Mouse (Mus musculus) MN1 (cell line): ENCODE data around the gene Gm6657.

Experiments used
- DNase-seq: peaks from one replicate; pipeline ENCODE4 v3.0.0-alpha.2; 2016; ENCODE audit warnings: low spot score

The Gm6657 gene

DNA sequence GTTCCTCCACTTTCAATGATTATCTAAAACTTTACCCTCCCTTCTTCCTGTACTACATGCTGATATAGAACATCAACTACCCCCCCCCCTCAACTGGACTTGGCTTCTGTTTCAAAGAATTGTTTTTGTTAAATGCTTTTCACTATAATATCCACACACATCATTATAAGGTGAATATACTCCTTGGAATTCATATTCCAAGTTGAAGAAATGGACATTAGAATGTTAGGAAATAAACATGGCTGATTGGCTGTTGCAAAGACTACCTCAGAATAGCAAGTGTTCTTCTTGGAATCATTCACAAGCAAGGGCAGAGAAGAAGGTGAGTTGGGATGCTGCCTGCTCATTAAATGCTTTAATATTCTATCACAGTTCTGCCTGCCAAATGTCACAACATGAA is at the start of gene Gm6657:
Gm6657 (plus strand) TSS at position 301 of the 400 bp plus-strand sequence.
- DNase-seq: no peak

DNA sequence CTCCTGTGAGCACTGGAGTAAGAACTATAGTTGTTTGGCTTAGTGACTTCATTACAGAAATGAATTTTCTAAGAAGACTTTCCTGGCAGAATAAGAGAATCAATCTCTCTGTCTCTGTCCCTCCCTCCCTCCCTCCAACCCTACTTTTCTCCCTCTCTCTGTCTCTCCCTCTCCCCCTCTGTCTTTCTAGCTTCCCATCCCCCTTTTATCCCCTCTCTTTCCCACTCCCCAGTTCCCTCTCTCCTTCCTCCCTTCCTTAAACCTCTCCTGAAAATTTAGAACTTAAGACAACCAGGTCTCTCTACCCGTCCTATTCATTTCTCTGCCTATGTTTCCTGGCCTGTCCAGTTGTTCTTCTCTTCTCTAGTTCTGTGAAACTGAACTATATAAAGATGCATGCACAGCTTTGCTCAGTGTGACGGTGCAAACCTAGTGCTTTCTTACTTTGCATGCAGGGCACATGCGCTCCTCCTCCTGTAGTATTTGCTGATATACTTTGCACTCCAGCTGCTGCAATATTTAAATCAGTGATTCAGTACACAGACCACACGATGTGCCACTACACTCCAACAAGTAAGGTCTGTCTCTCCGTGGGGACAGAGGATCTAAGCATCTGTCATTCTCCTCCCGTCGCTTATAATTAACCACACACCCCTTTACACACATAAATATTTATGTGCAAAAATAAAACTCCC is 40.6 kb upstream of the Gm6657 start:
- DNase-seq: no peak

DNA sequence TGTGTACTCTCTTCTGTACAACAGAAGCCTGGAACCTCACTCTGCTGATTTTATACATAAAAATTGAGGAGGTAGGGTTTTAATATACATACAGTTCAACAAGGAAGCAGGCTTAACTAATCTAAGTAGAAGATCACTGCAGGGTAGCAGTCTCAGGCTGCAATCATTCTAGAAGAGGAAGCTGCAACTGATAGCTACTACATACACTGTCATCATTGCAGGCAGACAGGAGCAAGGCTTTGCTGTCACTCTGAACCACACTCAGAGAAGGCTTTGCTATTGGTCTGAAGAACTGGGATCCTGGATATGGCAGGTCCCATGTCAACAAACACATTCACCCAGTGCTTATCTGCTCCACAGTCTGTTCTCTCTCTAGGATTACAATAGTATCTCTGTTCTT is 23.9 kb upstream of the Gm6657 start:
- DNase-seq: no peak

DNA sequence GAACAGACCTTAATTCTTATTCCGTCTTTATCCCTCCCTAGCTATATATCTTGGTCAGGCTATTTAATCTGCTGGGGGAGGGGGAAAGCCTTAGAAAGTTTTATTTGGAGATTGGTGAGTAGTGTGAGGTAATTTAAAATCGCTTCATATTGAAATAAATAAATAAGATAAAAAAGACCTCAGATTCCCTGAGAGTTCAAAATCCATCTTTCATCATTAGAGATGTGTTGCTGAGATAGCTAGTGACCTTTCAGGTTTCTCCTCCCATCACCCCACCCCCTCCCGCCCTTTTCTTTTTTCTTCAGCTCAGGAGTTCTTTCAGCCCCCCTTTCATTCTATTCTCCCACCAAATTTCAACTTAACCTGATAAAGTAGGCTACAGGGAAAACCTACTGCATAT is 20.1 kb upstream of the Gm6657 start:
- no peak for DNase-seq

DNA sequence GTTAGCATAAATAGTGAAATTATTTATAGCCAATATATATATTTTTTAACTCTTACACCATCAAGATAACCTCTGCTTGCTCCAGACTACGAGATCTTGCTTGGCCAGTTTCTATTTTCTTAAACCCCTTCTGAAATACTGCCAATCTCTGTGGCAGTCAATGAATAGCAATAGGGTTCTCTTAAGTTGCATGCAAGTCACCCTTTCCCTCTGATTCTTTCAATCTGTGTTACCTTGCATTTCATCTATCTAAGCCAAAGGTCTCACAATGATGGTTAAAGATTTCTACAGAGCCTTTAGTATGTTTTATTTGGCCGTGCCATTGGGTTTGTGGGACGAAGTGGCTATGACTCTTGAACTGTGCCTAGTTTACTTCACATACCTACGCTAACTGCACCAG is 19.4 kb upstream of the Gm6657 start:
- no peak for DNase-seq

DNA sequence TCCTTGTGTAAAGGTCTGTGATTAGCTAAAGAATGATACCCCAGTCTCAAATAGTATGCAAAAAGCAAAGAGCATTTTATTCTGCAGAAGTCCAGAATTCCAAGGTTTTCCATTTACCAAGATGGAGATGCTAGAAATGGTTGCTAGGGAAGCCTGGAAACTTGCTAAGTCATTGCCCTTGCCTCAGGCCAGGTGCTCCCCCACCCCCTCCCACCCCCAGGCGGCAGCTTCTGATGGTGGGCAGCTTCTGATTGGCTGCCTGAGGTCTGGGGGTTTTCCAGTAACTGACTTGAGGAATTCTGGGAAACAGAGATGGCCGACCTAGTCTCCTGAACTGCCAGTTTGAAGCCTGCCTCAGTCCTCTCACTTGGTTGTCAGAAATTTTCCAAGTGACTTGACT is 12.6 kb upstream of the Gm6657 start:
- DNase-seq: no peak

DNA sequence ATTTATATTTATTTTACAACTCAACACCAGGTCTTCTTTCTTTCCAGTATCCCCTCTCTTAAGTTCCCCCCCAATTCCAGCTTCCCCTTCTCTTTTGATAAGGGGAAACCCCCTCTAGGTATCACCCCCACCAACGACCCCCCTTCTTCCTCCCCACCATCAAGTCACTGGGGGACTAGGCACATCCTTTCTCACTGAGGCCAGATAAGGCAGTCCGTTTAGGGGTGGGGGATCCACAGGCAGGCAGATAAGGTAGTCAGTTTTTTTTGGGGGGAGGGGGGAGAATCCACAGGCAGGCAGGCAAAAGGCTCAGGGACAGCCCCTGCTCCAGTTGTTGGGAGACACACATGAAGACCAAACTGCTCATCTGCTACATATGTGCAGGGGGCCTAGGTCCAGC is 1.3 kb downstream of the Gm6657 start:
- no peak for DNase-seq

DNA sequence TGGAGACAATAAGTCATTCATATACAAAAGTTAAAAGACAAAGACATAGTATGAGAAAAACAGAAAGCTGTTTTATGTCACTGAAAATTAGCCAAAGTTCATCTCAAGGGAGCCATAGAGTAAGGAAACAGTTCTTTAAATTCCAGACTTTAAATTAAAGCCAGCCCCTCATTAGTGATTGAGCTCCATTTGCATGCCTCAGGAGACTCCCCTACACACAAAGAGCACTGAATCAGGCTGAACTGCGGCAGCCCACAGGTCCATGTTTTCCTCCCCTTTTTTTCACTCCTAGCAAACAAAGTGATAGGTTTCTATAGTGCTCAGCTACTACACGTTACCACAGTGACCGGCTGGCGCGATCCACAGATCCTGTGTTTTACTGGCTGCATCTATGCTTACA is 9.6 kb downstream of the Gm6657 start:
- no peak for DNase-seq

DNA sequence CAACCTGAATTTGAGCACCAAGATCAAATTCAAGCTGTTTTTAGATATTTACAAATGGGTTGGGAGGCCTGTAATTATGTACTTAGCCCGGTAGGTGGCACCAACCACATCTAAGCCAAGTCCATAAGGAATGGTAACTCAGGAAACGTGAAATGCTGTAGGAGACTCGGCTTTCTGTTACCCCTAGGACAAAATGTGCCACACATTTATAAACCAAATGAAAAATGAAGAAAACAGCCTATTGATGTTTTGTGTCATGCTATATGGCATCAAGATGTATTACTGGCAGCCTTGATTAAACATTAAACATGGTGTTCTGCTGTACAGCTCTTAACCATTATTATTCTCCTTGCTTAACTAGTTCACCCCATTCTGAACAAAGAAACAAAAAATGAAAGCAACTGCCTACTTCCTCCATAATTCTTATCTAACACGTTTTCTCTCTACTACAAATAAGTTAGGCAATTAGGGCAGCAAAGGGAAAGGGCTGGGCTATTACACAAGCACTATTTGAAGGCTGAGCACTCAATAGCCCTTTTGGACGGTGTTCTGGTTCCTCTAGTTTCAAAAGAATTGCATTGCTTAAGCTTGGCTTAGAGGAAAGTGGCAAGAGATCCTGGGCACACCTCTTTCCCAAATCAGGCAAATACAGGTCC is 12.0 kb downstream of the Gm6657 start:
- DNase-seq: peak; percentile 84

DNA sequence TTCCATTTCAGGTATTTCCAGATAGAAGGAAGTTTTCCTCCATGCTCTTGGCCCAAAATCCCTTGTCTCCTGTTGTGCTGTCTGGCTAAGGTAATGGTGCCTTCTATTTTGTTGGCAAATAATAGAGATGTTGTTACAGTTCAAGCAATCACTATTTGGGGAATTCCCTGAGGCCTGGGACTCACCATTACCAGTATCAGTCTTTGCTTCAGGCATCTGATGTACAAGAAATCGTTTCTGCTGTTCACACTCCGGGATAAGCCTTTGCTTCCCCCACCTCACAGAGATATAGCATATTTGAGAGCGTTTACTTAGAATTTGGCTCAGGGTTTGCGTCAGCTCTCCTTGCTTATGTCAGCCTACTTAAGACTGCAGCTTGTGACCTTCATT is 12.5 kb downstream of the Gm6657 start:
- DNase-seq: no peak

DNA sequence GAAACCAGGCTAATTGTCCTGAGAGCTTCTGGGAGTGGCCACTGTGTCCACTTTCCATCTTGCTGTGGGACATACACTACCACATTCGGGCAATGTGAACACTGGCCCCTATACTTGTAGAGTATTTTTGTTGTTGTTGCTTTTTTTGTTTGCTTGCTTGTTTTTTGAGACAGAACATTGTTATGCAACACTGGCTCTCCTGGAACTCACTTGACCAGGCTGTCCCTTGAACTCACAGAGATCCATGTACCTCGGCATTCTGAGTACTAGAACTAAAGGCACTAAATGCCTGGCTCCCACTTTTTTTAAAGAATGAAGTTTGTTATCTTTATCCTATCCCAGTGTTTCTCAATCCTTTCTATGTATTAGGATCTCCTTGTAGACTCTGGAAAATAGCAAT is 15.8 kb downstream of the Gm6657 start:
- DNase-seq: no peak

DNA sequence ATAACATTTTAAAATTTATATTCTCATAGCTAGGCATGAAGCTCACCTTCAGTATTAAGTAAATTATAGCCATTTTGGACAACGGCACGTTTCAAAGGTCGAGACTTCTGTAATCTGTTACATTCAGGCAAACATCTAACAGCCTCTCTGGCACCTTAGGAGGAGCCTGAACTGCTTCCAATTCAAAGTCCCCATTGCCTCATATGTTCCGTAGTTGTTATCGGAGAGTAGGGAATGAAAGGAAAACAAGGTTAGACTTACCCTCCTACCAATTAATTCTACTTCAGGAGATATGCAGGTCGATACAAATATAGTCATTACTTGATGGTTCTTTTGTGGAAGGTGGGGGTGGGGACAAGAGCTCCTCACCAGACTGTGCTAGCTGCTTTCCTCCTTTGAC is 21.4 kb downstream of the Gm6657 start:
- no peak for DNase-seq

DNA sequence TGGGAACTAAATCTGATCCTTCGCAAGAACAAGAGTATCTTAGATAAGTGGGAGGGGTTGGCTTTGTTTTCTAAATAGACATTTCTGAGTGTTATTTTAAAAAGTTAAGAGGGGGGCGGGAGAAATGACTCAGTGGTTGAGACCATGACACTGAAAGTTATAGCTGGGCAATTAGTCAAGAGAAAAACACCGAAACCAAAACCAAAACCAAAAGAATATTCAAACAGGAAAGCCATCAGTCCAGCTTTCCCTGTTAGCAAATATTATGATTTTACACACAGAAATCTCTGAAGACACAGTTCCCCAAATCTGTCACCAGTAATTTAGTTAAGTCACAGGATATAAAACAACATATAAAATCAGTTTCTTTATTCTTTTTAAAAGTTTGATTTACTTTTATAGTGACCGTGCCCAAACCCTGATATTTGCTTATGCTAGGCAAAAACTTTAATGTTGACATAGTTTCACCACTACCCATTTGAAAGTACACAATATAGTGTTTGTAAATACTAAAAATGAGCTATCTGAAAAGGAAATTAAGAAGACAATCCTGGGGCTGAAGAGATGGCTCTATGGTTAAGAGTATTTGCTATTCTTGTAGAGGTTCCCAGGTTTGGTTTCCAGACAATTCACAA is 25.3 kb downstream of the Gm6657 start:
- no peak for DNase-seq

DNA sequence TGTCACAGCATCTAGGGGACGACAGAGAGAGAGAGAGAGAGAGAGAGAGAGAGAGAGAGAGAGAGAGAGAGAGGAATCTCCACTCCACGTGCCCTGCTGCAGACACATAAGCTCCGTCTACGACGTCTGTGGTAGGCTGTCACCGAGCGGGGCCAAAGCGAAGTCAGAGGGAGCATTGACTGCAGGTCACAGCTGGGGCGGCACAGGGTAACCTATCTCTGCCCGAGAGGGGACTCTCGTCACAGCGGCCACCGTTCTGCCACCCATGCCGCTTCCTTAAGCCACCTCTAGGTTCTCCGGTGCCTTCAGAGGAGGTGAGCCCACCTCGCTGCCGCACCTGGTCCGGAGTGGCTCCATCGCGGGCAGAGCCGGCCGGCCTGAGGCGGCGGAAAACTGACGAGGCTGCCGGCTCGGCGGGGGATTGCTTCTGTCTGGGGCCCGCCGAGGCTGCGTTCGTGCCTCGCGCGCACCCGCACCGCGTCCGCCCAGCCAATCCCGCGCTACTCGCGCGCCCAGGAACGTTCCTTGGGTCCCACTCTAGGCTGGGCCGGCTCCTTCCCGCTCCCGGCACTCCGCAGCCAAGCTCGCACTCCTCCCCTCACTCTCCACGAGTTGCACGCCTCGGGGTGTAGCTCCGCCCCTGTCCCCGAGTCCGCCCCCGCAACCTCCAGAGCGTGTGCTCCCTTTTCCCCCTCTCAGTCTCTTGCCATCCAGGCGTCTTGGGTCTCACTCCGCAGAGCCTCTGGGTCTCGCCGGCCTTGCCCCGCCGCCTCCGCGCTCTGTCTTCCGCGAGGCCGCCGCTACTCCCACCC is 31.9 kb downstream of the Gm6657 start, which contains the start of gene Gphn:
Gphn (plus strand) TSS at position 673 of the 812 bp plus-strand sequence.
- DNase-seq: peak; percentile 95

DNA sequence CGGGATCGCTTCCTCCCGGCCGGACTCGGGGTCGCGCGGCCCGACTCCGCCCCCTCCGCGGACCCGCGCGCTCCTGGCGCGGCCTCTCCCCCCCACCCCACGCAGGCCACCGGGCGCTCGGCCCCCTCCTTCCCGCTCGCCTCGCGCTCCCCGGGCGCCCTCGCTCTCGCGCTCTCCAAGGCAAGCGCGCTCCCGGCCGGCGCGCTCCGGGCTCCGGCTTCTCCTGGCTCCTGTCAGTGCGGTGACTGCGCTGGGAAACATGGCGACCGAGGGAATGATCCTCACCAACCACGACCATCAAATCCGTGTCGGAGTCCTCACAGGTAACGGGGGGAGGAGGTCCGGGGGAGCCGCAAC is 32.5 kb downstream of the Gm6657 start:
- DNase-seq: peak; percentile 94

DNA sequence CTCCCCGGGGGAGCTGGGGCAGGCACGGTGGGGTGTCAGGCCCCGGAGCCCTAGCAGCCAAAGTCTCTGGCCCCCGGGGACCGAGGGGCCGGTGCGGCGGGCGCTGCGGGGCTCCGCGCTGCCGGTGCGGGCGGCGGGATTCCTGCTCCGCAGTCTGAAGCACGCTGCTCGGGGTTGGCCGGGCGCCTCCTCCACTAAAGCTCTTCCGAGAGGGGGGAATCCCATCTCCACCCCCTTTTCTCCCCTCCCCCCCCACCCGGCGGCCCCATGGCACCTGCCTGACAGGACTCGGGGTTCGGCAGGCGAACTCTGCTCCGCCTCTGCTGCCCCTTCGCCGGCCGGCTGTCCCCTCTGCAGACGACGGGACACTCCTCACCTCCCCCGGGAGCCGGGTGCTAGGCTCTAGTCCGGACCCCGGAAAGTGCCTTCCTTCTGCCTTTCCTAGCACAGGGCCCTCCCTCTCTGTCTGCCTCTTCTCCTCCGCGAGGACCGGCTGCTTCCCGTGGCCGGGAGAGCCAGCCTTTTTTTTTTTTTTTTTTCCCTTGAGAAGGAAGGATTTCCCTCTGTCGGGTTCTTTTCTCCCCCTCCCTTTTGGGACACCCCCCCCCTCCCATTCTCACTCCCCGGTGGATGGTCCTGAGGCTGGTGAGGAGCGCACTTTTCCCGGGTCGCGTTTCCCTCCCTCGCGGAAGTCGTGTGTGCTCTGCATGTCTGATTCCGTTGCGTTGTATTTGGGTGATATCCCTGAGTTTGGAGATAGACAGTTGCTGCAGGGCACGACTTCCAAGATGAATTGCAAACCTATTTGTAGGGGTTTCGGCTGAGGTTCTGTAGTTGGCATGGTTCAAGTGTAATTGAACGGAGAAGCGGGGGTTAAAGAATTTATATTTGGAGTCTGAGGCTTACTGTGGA is 33.2 kb downstream of the Gm6657 start:
- DNase-seq: peak; percentile 66

DNA sequence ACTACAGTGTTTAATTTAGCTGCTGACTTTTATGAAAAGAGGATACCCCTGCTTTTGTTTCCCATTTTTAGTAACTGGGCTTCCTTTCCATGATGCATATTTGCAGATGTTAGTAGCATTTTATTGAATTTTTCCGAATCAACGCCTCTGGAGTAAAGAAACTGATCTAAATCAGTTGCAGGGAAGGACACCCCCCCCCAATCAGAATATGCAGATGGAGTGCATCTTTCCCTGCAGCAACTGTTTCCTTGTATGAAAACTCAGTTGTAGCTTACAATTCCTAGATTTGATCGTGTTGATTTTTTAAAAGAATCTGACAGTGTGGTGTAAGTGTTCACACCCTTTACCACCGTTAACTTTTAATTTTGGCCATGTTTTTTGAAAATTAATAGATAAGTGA is 34.1 kb downstream of the Gm6657 start:
- DNase-seq: no peak

DNA sequence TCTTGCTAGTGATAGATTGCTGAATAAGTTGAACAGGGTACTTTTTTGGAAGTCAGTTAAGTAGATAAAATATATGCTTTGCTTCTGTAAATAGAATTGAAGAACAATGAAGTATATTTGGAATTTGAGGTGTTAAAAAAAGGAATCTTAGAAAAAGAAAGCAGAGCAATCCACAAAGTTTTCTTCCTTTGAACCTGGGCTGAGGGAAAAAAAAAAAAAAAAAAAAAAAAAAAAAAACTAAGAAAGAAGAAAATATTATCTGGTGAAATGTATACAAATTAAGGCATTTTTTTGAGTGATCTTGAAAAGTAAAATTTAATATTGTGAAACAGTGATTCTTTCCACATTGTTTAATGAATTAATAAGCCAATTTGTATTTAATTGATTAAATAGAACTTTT is 38.5 kb downstream of the Gm6657 start:
- no peak for DNase-seq

DNA sequence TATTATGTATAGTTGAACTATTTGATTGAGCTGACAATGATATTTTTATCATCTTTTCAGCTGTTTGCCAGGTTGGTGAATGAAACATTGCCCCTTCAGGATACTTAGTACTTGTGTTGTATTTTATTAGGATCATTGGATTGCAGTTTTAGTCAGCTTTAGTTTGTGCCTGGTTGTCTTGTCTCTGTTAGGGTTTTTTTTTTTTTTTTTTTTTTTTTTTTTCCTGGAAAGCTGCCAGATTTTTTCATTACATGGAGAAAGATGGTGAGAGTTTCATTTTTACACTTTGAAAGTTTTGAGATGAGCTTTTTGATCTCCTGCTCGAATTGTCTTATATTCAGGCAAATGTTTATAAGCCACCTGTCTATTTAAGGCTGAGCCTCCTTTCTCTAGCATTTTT is 54.3 kb downstream of the Gm6657 start:
- peak; percentile 65 for DNase-seq

DNA sequence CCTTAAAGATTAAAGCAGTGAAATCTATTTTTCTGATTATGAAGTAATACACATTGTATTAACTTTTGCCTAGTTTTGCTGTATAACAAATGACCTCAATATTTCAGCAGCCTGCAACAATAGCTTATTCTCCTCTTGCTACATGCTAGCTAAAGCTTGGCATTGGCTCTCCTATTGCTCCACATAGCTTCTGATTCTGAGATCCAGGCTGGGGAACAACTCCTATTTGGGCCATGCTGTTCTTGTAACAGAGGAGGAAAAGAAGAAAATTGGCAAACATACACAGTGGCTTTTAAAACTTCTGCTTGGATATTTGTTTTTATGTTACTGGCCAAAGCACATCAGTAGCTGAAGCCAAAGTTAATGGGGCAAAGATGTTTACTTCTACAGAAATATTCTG is 55.1 kb downstream of the Gm6657 start:
- DNase-seq: no peak
